Mouse (Mus musculus): ENCODE results near the gene Ddx56. TPM values are rescaled to one million over a fixed set of nuclear protein-coding genes. Genes with fewer than 3 reads are reported as not detected.

Gene Ddx56
- total and polyA plus RNA-seq, 3 experiments: 163 to 274 (median 200) TPM

DNA sequence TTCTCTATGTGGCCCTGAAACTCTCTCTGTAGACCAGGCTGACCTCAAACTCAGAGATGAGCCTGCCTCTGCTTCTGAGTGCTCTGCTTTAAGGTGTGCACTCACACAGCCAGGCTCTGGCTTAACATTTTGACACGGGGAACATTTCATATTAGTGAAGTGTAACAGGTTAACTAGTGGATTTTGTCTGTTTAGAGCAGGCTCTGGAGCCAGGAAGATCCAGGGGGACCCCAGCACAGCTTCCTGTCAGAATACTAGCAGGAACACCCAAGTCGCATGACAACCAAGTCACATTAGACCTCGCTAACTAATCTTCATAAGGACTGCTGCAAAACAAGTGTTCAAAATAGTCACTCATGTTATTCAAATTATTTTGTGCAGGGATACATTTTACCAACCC is 23.3 kb upstream of the Ddx56 start:
- TF ChIP-seq JUND (conservative IDR thresholded peaks at IDR 0.05; ENCODE audit: low read depth, low read length) (no peak), EP300 (IDR thresholded peaks at IDR 0.05; ENCODE audit: low read length) (no peak), RAD21 (IDR thresholded peaks at IDR 0.05; ENCODE audit: low read depth, low read length) (no peak), ZMIZ1 (IDR thresholded peaks at IDR 0.05; ENCODE audit: low read depth, low read length) (no peak), GABPA (IDR thresholded peaks at IDR 0.05; ENCODE audit: insufficient replicate concordance, low read depth, low read length) (no peak), SIN3A (IDR thresholded peaks at IDR 0.05; ENCODE audit: low read length) (no peak), MAFK (IDR thresholded peaks at IDR 0.05; ENCODE audit: insufficient replicate concordance, low read length) (no peak), NRF1 (IDR thresholded peaks at IDR 0.05; ENCODE audit: low read depth, low read length) (no peak), CHD2 (IDR thresholded peaks at IDR 0.05; ENCODE audit: low read length) (no peak), TBP (conservative IDR thresholded peaks at IDR 0.05; ENCODE audit: low read depth, low read length) (no peak), MAX (IDR thresholded peaks at IDR 0.05; ENCODE audit: low read length) (no peak), E2F4 (IDR thresholded peaks at IDR 0.05; ENCODE audit: insufficient replicate concordance, low read depth, low read length) (no peak), USF2 (conservative IDR thresholded peaks at IDR 0.05; ENCODE audit: low read depth, low read length) (no peak), MEF2A (IDR thresholded peaks at IDR 0.05; ENCODE audit: borderline replicate concordance, low read depth, low read length) (no peak), ELF1 (IDR thresholded peaks at IDR 0.05; ENCODE audit: low read depth, low read length) (no peak), ZNF384 (IDR thresholded peaks at IDR 0.05; ENCODE audit: low read depth, low read length) (no peak), CTCF (conservative IDR thresholded peaks at IDR 0.05 in 1 of 2, IDR thresholded peaks at IDR 0.05 in 1 of 2; ENCODE audit: low read depth in 2 of 2, low read length in 2 of 2) (no peak), JUN (IDR thresholded peaks at IDR 0.05; ENCODE audit: insufficient read depth, low read depth, low read length) (no peak), PAX5 (IDR thresholded peaks at IDR 0.05; ENCODE audit: low read length) (no peak), IRF4 (IDR thresholded peaks at IDR 0.05; ENCODE audit: low read depth, low read length) (no peak)
- DNase-seq (ENCODE audit: extremely low read depth): no peak
- H3K27me3 ChIP-seq (replicated peaks): peaks cover 7% of the 10 kb centered on the region
- in situ Hi-C loops (cut with MboI; ENCODE audit: low pct_ligation_motif_present, low pct_unique_long_range_greater_than_20kb, low sequenced_read_pairs): no loop called here
- H3K27ac ChIP-seq (ENCODE audit: insufficient read depth, low read depth): no peak overlapping the region
- peak overlapping the region in 1 of 3 experiments; percentile 72 for H3K4me3 ChIP-seq (replicated peaks in 1 of 3; ENCODE audit: low read depth in 2 of 3, low read length in 2 of 3, poor library complexity in 1 of 3)
- dilution Hi-C loops (cut with MboI; ENCODE audit: extremely low pct_ligation_motif_present, extremely low pct_unique_long_range_greater_than_20kb, low sequenced_read_pairs): no loop called here
- peaks cover 33% of the 10 kb centered on the region for H3K79me2 ChIP-seq (replicated peaks; ENCODE audit: control insufficient read depth, extremely low read depth, insufficient read depth, poor library complexity, severe bottlenecking)
- H3K4me1 ChIP-seq (ENCODE audit: control insufficient read depth in 1 of 2, insufficient read depth in 2 of 2): peaks cover 6 to 31% of the 10 kb centered on the region in 2 experiments; a peak in 3 of 4 replicates
- H3K9ac ChIP-seq (ENCODE audit: insufficient read depth, low read depth): peak overlapping the region; percentile 41; the same call in 1 of the 2 replicates
- peaks cover 2 to 9% of the 10 kb centered on the region in 2 experiments for H3K36me3 ChIP-seq (replicated peaks in 1 of 2; ENCODE audit: control insufficient read depth in 1 of 2, insufficient read depth in 1 of 2, low read length in 1 of 2)
- no peaks in the 10 kb centered on the region for H3K9me3 ChIP-seq (replicated peaks; ENCODE audit: low read length)
- H3K4me2 ChIP-seq (ENCODE audit: insufficient read depth, low read depth, poor library complexity, severe bottlenecking): peak overlapping the region; percentile 63

DNA sequence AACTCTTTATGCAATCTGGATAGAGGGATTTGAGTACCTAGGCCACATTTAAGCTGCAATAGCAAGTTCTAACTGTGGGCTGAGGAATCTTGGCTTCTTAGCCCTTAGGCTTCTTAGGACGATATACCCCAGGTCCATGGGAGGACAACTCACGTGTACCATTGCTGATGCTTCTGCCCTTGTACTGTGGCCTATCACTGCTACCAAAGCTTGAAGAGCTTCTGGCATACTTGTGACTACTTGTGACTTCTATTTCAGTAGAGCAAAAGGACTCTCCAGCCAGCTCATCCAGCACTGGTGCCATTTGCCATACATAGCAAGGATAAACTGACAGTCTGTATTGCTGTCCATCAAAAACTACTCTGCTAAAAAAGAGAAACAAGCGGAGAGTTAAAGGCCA is 22.6 kb upstream of the Ddx56 start:
- H3K4me3 ChIP-seq (replicated peaks in 1 of 3; ENCODE audit: low read depth in 2 of 3, low read length in 2 of 3, poor library complexity in 1 of 3): no peak overlapping the region
- in situ Hi-C loops (cut with MboI; ENCODE audit: low pct_ligation_motif_present, low pct_unique_long_range_greater_than_20kb, low sequenced_read_pairs): no loop called here
- H3K27me3 ChIP-seq (replicated peaks): peaks cover 9% of the 10 kb centered on the region
- TF ChIP-seq POLR2A (IDR thresholded peaks at IDR 0.05; ENCODE audit: low read depth, low read length) (no peak), POLR2AphosphoS2 (IDR thresholded peaks at IDR 0.05; ENCODE audit: low read depth, low read length) (no peak)
- H3K79me2 ChIP-seq (replicated peaks; ENCODE audit: control insufficient read depth, extremely low read depth, insufficient read depth, poor library complexity, severe bottlenecking): peaks cover 26% of the 10 kb centered on the region
- no peak overlapping the region for H3K4me2 ChIP-seq (ENCODE audit: insufficient read depth, low read depth, poor library complexity, severe bottlenecking)
- H3K9ac ChIP-seq (ENCODE audit: insufficient read depth, low read depth): no peak overlapping the region
- no peaks in the 10 kb centered on the region for H3K9me3 ChIP-seq (replicated peaks; ENCODE audit: low read length)
- dilution Hi-C loops (cut with MboI; ENCODE audit: extremely low pct_ligation_motif_present, extremely low pct_unique_long_range_greater_than_20kb, low sequenced_read_pairs): no loop called here
- no peak for DNase-seq (ENCODE audit: extremely low read depth)
- peaks cover 2 to 8% of the 10 kb centered on the region in 2 experiments for H3K36me3 ChIP-seq (replicated peaks in 1 of 2; ENCODE audit: control insufficient read depth in 1 of 2, insufficient read depth in 1 of 2, low read length in 1 of 2)
- H3K4me1 ChIP-seq (ENCODE audit: control insufficient read depth in 1 of 2, insufficient read depth in 2 of 2): peaks cover 6 to 28% of the 10 kb centered on the region in 2 experiments; a peak in 3 of 4 replicates
- no peak overlapping the region for H3K27ac ChIP-seq (ENCODE audit: insufficient read depth, low read depth)

Data from CH12.LX (cell line).